Mouse (Mus musculus) hindbrain, postnatal 0 days (tissue): ENCODE measurements around the gene Add2. TPM values are rescaled to one million over a fixed set of nuclear protein-coding genes. Genes with fewer than 3 reads are reported as not detected.

Source experiments
- ATAC-seq: fragments of 200-750 bp; cut with Nextera tagmentation; 2 replicates; pipeline ENCODE4 v1.8.0; 2017; ENCODE audit warnings: mild to moderate bottlenecking, moderate TSS enrichment, moderate library complexity
- DNase-seq: peaks from one replicate; pipeline ENCODE4 v3.0.0-alpha.2; 2015; ENCODE audit warnings: low spot score
- H3K27ac ChIP-seq: fragments of 300-500 bp; sonication (generic); 2 replicates; pipeline ENCODE4 v1.5.1; 2014; ENCODE audit warnings: mild to moderate bottlenecking
- H3K27me3 ChIP-seq: fragments of 300-500 bp; sonication (generic); 2 replicates; pipeline ENCODE4 v1.6.1; 2014; ENCODE audit warnings: low read length, mixed read lengths; ENCODE audit not compliant: insufficient read depth
- H3K36me3 ChIP-seq: fragments of 300-500 bp; sonication (generic); 2 replicates; pipeline ENCODE4 v1.6.1; 2014; ENCODE audit warnings: low read length, mixed read lengths; ENCODE audit not compliant: insufficient read depth
- H3K4me1 ChIP-seq: fragments of 300-500 bp; sonication (generic); 2 replicates; pipeline ENCODE4 v1.6.1; 2014; ENCODE audit warnings: antibody characterized with exemption, low read length, mixed read lengths; ENCODE audit not compliant: insufficient read depth
- H3K4me2 ChIP-seq: fragments of 300-500 bp; sonication (generic); 2 replicates; pipeline ENCODE4 v1.6.1; 2014; ENCODE audit warnings: low read depth, mild to moderate bottlenecking, low read length, moderate library complexity, mixed read lengths
- H3K4me3 ChIP-seq: fragments of 300-500 bp; sonication (generic); 2 replicates; pipeline ENCODE4 v1.5.1; 2014; ENCODE audit warnings: low read length
- H3K9ac ChIP-seq: fragments of 300-500 bp; sonication (generic); replicated peaks from 2 replicates; pipeline ENCODE4 v1.6.1; 2014; ENCODE audit warnings: mild to moderate bottlenecking, low read length, moderate library complexity, mixed read lengths
- H3K9me3 ChIP-seq: fragments of 300-500 bp; sonication (generic); 2 replicates; pipeline ENCODE4 v1.6.1; 2016; ENCODE audit warnings: low read length, mixed read lengths
- CTCF ChIP-seq: IDR thresholded peaks from 2 replicates; pipeline ENCODE4 v1.5.1; 2016; ENCODE audit warnings: antibody characterized with exemption, control low read depth, low read depth
- WGBS: fragments of 180-500 bp; shearing (Covaris S2); extraction: QIAGEN DNeasy Blood & Tissue Kit; methylation state at CpG from one replicate; pipeline ENCODE4 v1.1.7; 2014; 5-methylcytosine and 5-hydroxymethylcytosine counted together
- polyA plus RNA-seq: library from polyadenylated mRNA; unstranded; fragments of >200 nt; fragmentation: Nextera tagmentation; extraction: Ambion mirVana; gene quantifications from 2 replicates; pipeline ENCODE4 v1.2.1, GENCODE M21; 2015
- total RNA-seq: library from RNA; depleted of rRNA; stranded (reverse); fragments of >200 nt; gene quantifications from 2 replicates; pipeline ENCODE4 v1.2.3, GENCODE M21; 2014

Gene Add2
- total and polyA plus RNA-seq, 2 experiments from 2014 or later = 90.0 to 132 TPM

GRCm38 (mm10) chr6:86103614-86104013 lies 75.1 kb downstream of the Add2 start:
- DNase-seq (no peak), ATAC-seq (no peak)
- H3K27me3 ChIP-seq = no peaks in the 10 kb centered on the region
- H3K4me1 ChIP-seq = peaks cover 9% of the 10 kb centered on the region; the same call in 1 of the 2 replicates
- 76% methylated on average over 4 of the region's 4 CpGs for WGBS
- peak overlapping the region; percentile 80; the same call in 1 of the 2 replicates for H3K27ac ChIP-seq
- H3K4me2 ChIP-seq = no peak overlapping the region
- no peak overlapping the region for H3K9ac ChIP-seq
- no peak overlapping the region for H3K4me3 ChIP-seq
- H3K36me3 ChIP-seq = peaks cover 23% of the 10 kb centered on the region; the same call in 1 of the 2 replicates
- H3K9me3 ChIP-seq = no peaks in the 10 kb centered on the region
- no peak for TF ChIP-seq CTCF

GRCm38 (mm10) chr6:86104719-86105118 lies 76.2 kb downstream of the Add2 start:
- H3K9ac ChIP-seq = no peak overlapping the region
- peaks cover 9% of the 10 kb centered on the region; the same call in 1 of the 2 replicates for H3K4me1 ChIP-seq
- DNase-seq = no peak
- H3K27me3 ChIP-seq = no peaks in the 10 kb centered on the region
- no peak overlapping the region for H3K27ac ChIP-seq
- no peaks in the 10 kb centered on the region for H3K9me3 ChIP-seq
- WGBS = 69% methylated on average over 4 of the region's 4 CpGs
- TF ChIP-seq CTCF = no peak
- ATAC-seq = no peak
- H3K4me3 ChIP-seq = no peak overlapping the region
- H3K36me3 ChIP-seq = peaks cover 23% of the 10 kb centered on the region
- no peak overlapping the region for H3K4me2 ChIP-seq

GRCm38 (mm10) chr6:86106045-86106444 lies 77.6 kb downstream of the Add2 start:
- no peak overlapping the region for H3K4me3 ChIP-seq
- H3K4me1 ChIP-seq = peaks cover 9% of the 10 kb centered on the region; the same call in 1 of the 2 replicates
- no peak overlapping the region for H3K4me2 ChIP-seq
- no peak for ATAC-seq
- peaks cover 29% of the 10 kb centered on the region for H3K36me3 ChIP-seq
- H3K9ac ChIP-seq = no peak overlapping the region
- no peak for DNase-seq
- no peak for TF ChIP-seq CTCF
- H3K27ac ChIP-seq = no peak overlapping the region
- no peaks in the 10 kb centered on the region for H3K27me3 ChIP-seq
- 91% methylated on average over 12 of the region's 12 CpGs for WGBS
- no peaks in the 10 kb centered on the region for H3K9me3 ChIP-seq

GRCm38 (mm10) chr6:86107101-86107500 lies 78.6 kb downstream of the Add2 start:
- H3K27ac ChIP-seq = no peak overlapping the region
- no peak for TF ChIP-seq CTCF
- no peaks in the 10 kb centered on the region for H3K27me3 ChIP-seq
- WGBS = 93% methylated on average over 4 of the region's 4 CpGs
- no peak for DNase-seq
- H3K9ac ChIP-seq = no peak overlapping the region
- H3K9me3 ChIP-seq = no peaks in the 10 kb centered on the region
- ATAC-seq = no peak
- H3K36me3 ChIP-seq = peaks cover 28% of the 10 kb centered on the region
- no peak overlapping the region for H3K4me3 ChIP-seq
- no peak overlapping the region for H3K4me2 ChIP-seq
- H3K4me1 ChIP-seq = peaks cover 9% of the 10 kb centered on the region; the same call in 1 of the 2 replicates

- ATAC-seq (no peak), DNase-seq (no peak)
- WGBS = 90% methylated on average over 3 of the region's 3 CpGs
- H3K4me1 ChIP-seq = no peaks in the 10 kb centered on the region
- no peak overlapping the region for H3K9ac ChIP-seq
- no peak overlapping the region for H3K4me2 ChIP-seq
- TF ChIP-seq CTCF = no peak
- H3K4me3 ChIP-seq = no peak overlapping the region
- H3K27ac ChIP-seq = no peak overlapping the region
- H3K27me3 ChIP-seq = no peaks in the 10 kb centered on the region
- peaks cover 44% of the 10 kb centered on the region; the same call in 1 of the 2 replicates for H3K36me3 ChIP-seq
- no peaks in the 10 kb centered on the region for H3K9me3 ChIP-seq
Measured at GRCm38 (mm10) chr6:86115843-86116242, 87.4 kb downstream of the Add2 start.

GRCm38 (mm10) chr6:86123057-86123456 lies 94.6 kb downstream of the Add2 start:
- no peaks in the 10 kb centered on the region for H3K27me3 ChIP-seq
- DNase-seq (no peak), ATAC-seq (no peak)
- H3K4me3 ChIP-seq = no peak overlapping the region
- no peak overlapping the region for H3K9ac ChIP-seq
- no peaks in the 10 kb centered on the region for H3K4me1 ChIP-seq
- H3K36me3 ChIP-seq = peaks cover 6% of the 10 kb centered on the region; the same call in 1 of the 2 replicates
- 96% methylated on average over 4 of the region's 4 CpGs for WGBS
- H3K27ac ChIP-seq = no peak overlapping the region
- TF ChIP-seq CTCF = no peak
- H3K9me3 ChIP-seq = no peaks in the 10 kb centered on the region
- no peak overlapping the region for H3K4me2 ChIP-seq

- no peak for ATAC-seq
- DNase-seq = no peak
- no peaks in the 10 kb centered on the region for H3K9me3 ChIP-seq
- H3K4me1 ChIP-seq = no peaks in the 10 kb centered on the region
- H3K27me3 ChIP-seq = no peaks in the 10 kb centered on the region
- TF ChIP-seq CTCF = no peak
- WGBS = 70% methylated on average over 4 of the region's 4 CpGs
- H3K36me3 ChIP-seq = no peaks in the 10 kb centered on the region
- no peak overlapping the region for H3K4me3 ChIP-seq
- no peak overlapping the region for H3K27ac ChIP-seq
- no peak overlapping the region for H3K9ac ChIP-seq
- no peak overlapping the region for H3K4me2 ChIP-seq
Measured at GRCm38 (mm10) chr6:86125761-86126160, 97.3 kb downstream of the Add2 start.
